Mouse (Mus musculus): ENCODE results near the gene Bsn.

- TF ChIP-seq POLR2A (IDR thresholded peaks at IDR 0.05; ENCODE audit: insufficient read depth, low read depth, low read length) (no peak), CTCF (IDR thresholded peaks at IDR 0.05; ENCODE audit: insufficient read depth, low read depth, low read length) (no peak)
Observed at GRCm38 (mm10) chr9:108047601-108048565, 142.3 kb downstream of the Bsn start.

Data from olfactory bulb, adult 2 months (tissue).